Mouse (Mus musculus): ENCODE data around the gene Vezt.
A peak's percentile ranks its signal among the peaks of the same experiment; 100 is the strongest.

Vezt gene

GRCm38 (mm10) chr10:94035658-94036374, at the start of gene Vezt, which contains the start of gene Fgd6:
Vezt (minus strand) TSS chr10:94035817.
Fgd6 (plus strand) TSS chr10:94036001.
- Histone ChIP-seq H3K9me3 (ENCODE audit: low read length) (no peaks in the 10 kb centered on the region), H3K4me1 (replicated peaks; ENCODE audit: low read depth, low read length) (peaks cover 11% of the 10 kb centered on the region), H3K27me3 (ENCODE audit: insufficient read depth, low read length) (no peaks in the 10 kb centered on the region), H3K36me3 (ENCODE audit: insufficient read depth, low read length) (no peaks in the 10 kb centered on the region), H3K4me3 (replicated peaks; ENCODE audit: low read length) (peak within 1 kb of the TSS; percentile 95)
- no peak for TF ChIP-seq POU5F1 (IDR thresholded peaks at IDR 0.05; ENCODE audit: borderline replicate concordance, low read length)
- TF ChIP-seq NANOG (IDR thresholded peaks at IDR 0.05; ENCODE audit: borderline replicate concordance, low read length): no peak
- no peak for TF ChIP-seq CTCF (conservative IDR thresholded peaks at IDR 0.05; ENCODE audit: low read length)

- no peak overlapping the region for H3K4me3 ChIP-seq (replicated peaks; ENCODE audit: low read length)
- TF ChIP-seq NANOG (IDR thresholded peaks at IDR 0.05; ENCODE audit: borderline replicate concordance, low read length) (no peak), CTCF (conservative IDR thresholded peaks at IDR 0.05; ENCODE audit: low read length) (no peak), POU5F1 (IDR thresholded peaks at IDR 0.05; ENCODE audit: borderline replicate concordance, low read length) (no peak)
- peaks cover 19% of the 10 kb centered on the region for H3K4me1 ChIP-seq (replicated peaks; ENCODE audit: low read depth, low read length)
Measured at GRCm38 (mm10) chr10:94082040-94082734, 46.6 kb upstream of the Vezt start.

GRCm38 (mm10) chr10:94080740-94081139, 45.1 kb upstream of the Vezt start:
- Histone ChIP-seq H3K9me3 (ENCODE audit: low read length) (no peaks in the 10 kb centered on the region), H3K4me3 (replicated peaks; ENCODE audit: low read length) (no peak overlapping the region), H3K36me3 (ENCODE audit: insufficient read depth, low read length) (no peaks in the 10 kb centered on the region), H3K27me3 (ENCODE audit: insufficient read depth, low read length) (no peaks in the 10 kb centered on the region), H3K4me1 (replicated peaks; ENCODE audit: low read depth, low read length) (peaks cover 15% of the 10 kb centered on the region)
- TF ChIP-seq POU5F1 (IDR thresholded peaks at IDR 0.05; ENCODE audit: borderline replicate concordance, low read length) (no peak), NANOG (IDR thresholded peaks at IDR 0.05; ENCODE audit: borderline replicate concordance, low read length) (no peak), CTCF (conservative IDR thresholded peaks at IDR 0.05; ENCODE audit: low read length) (no peak)

More at GRCm38 (mm10) chr10:94082040-94082734, 46.6 kb upstream of the Vezt start:
- Histone ChIP-seq H3K36me3 (ENCODE audit: insufficient read depth, low read length) (no peaks in the 10 kb centered on the region), H3K9me3 (ENCODE audit: low read length) (no peaks in the 10 kb centered on the region), H3K27me3 (ENCODE audit: insufficient read depth, low read length) (no peaks in the 10 kb centered on the region)

- no peak overlapping the region for H3K4me3 ChIP-seq (replicated peaks; ENCODE audit: low read length)
- H3K9me3 ChIP-seq (ENCODE audit: low read length): no peaks in the 10 kb centered on the region
- TF ChIP-seq POU5F1 (IDR thresholded peaks at IDR 0.05; ENCODE audit: borderline replicate concordance, low read length) (no peak), NANOG (IDR thresholded peaks at IDR 0.05; ENCODE audit: borderline replicate concordance, low read length) (no peak), CTCF (conservative IDR thresholded peaks at IDR 0.05; ENCODE audit: low read length) (no peak)
- no peaks in the 10 kb centered on the region for H3K27me3 ChIP-seq (ENCODE audit: insufficient read depth, low read length)
- peaks cover 12% of the 10 kb centered on the region for H3K4me1 ChIP-seq (replicated peaks; ENCODE audit: low read depth, low read length)
- no peaks in the 10 kb centered on the region for H3K36me3 ChIP-seq (ENCODE audit: insufficient read depth, low read length)
Measured at GRCm38 (mm10) chr10:94076966-94077825, 41.6 kb upstream of the Vezt start.

- H3K27me3 ChIP-seq (ENCODE audit: insufficient read depth, low read length): no peaks in the 10 kb centered on the region
- H3K36me3 ChIP-seq (ENCODE audit: insufficient read depth, low read length): no peaks in the 10 kb centered on the region
- no peak for TF ChIP-seq CTCF (conservative IDR thresholded peaks at IDR 0.05; ENCODE audit: low read length)
- TF ChIP-seq POU5F1 (IDR thresholded peaks at IDR 0.05; ENCODE audit: borderline replicate concordance, low read length): no peak
- no peak for TF ChIP-seq NANOG (IDR thresholded peaks at IDR 0.05; ENCODE audit: borderline replicate concordance, low read length)
- no peaks in the 10 kb centered on the region for H3K9me3 ChIP-seq (ENCODE audit: low read length)
- H3K4me1 ChIP-seq (replicated peaks; ENCODE audit: low read depth, low read length): 0 out of 2 replicates have a peak, but pooled peaks cover 7% of the 10 kb centered on the region
- no peak overlapping the region for H3K4me3 ChIP-seq (replicated peaks; ENCODE audit: low read length)
Measured at GRCm38 (mm10) chr10:94072916-94073465, 37.4 kb upstream of the Vezt start.

- no peaks in the 10 kb centered on the region for H3K27me3 ChIP-seq (ENCODE audit: insufficient read depth, low read length)
- no peak overlapping the region for H3K4me3 ChIP-seq (replicated peaks; ENCODE audit: low read length)
- H3K9me3 ChIP-seq (ENCODE audit: low read length): no peaks in the 10 kb centered on the region
- TF ChIP-seq CTCF (conservative IDR thresholded peaks at IDR 0.05; ENCODE audit: low read length): no peak
- no peaks in the 10 kb centered on the region for H3K36me3 ChIP-seq (ENCODE audit: insufficient read depth, low read length)
- 0 out of 2 replicates have a peak, but pooled peaks cover 5% of the 10 kb centered on the region for H3K4me1 ChIP-seq (replicated peaks; ENCODE audit: low read depth, low read length)
Measured at GRCm38 (mm10) chr10:94072261-94072915, 36.8 kb upstream of the Vezt start.

GRCm38 (mm10) chr10:94071641-94072040, 36.0 kb upstream of the Vezt start:
- no peak for TF ChIP-seq NANOG (IDR thresholded peaks at IDR 0.05; ENCODE audit: borderline replicate concordance, low read length)
- TF ChIP-seq POU5F1 (IDR thresholded peaks at IDR 0.05; ENCODE audit: borderline replicate concordance, low read length): no peak
- TF ChIP-seq CTCF (conservative IDR thresholded peaks at IDR 0.05; ENCODE audit: low read length): no peak
- no peaks in the 10 kb centered on the region for H3K9me3 ChIP-seq (ENCODE audit: low read length)

More at GRCm38 (mm10) chr10:94071641-94072040, 36.0 kb upstream of the Vezt start:
- H3K27me3 ChIP-seq (ENCODE audit: insufficient read depth, low read length): no peaks in the 10 kb centered on the region
- H3K36me3 ChIP-seq (ENCODE audit: insufficient read depth, low read length): no peaks in the 10 kb centered on the region
- no peaks in the 10 kb centered on the region for H3K4me1 ChIP-seq (replicated peaks; ENCODE audit: low read depth, low read length)
- H3K4me3 ChIP-seq (replicated peaks; ENCODE audit: low read length): no peak overlapping the region

Data from E14TG2a.4 (cell line).